Mouse (Mus musculus) hindbrain, embryonic 12.5 days (tissue): ENCODE data around the gene Sun1. TPM values are rescaled to one million over a fixed set of nuclear protein-coding genes. Genes with fewer than 3 reads are reported as not detected.

Experiments
- ATAC-seq: fragments of 200-750 bp; cut with Nextera tagmentation; 2 replicates; pipeline ENCODE4 v1.8.0; 2017; ENCODE audit warnings: moderate TSS enrichment; ENCODE audit not compliant: low FRiP score
- H3K27ac ChIP-seq: fragments of 300-500 bp; sonication (generic); 2 replicates; pipeline ENCODE4 v1.5.1; 2016; ENCODE audit warnings: mild to moderate bottlenecking
- H3K27me3 ChIP-seq: fragments of 300-500 bp; sonication (generic); 2 replicates; pipeline ENCODE4 v1.6.1; 2016; ENCODE audit warnings: mild to moderate bottlenecking
- H3K36me3 ChIP-seq: fragments of 300-500 bp; sonication (generic); 2 replicates; pipeline ENCODE4 v1.6.1; 2016; ENCODE audit warnings: mild to moderate bottlenecking
- H3K4me1 ChIP-seq: fragments of 300-500 bp; sonication (generic); 2 replicates; pipeline ENCODE4 v1.6.1; 2016
- H3K4me2 ChIP-seq: fragments of 300-500 bp; sonication (generic); replicated peaks from 2 replicates; pipeline ENCODE4 v1.6.1; 2016; ENCODE audit warnings: mild to moderate bottlenecking
- H3K4me3 ChIP-seq: fragments of 300-500 bp; sonication (generic); 2 replicates; pipeline ENCODE4 v1.5.1; 2016; ENCODE audit warnings: mild to moderate bottlenecking
- H3K9ac ChIP-seq: fragments of 300-500 bp; sonication (generic); 2 replicates; pipeline ENCODE4 v1.6.1; 2016; ENCODE audit warnings: mild to moderate bottlenecking, moderate library complexity
- H3K9me3 ChIP-seq: fragments of 300-500 bp; sonication (generic); replicated peaks from 2 replicates; pipeline ENCODE4 v1.6.1; 2016; ENCODE audit warnings: mild to moderate bottlenecking
- WGBS: fragments of 180-500 bp; shearing (Covaris S2); methylation state at CpG from one replicate; pipeline ENCODE4 v1.1.7; 2016; 5-methylcytosine and 5-hydroxymethylcytosine counted together
- polyA plus RNA-seq: library from polyadenylated mRNA; unstranded; fragments of >200 nt; fragmentation: Nextera tagmentation; extraction: Ambion mirVana; gene quantifications from 2 replicates; pipeline ENCODE4 v1.2.1, GENCODE M21; 2016

The Sun1 gene
- polyA plus RNA-seq, 1 experiment from 2014 or later: 55.3 TPM

GRCm38 (mm10) chr5:139254938-139255337 is 54.5 kb downstream of the Sun1 start:
- Histone ChIP-seq H3K36me3 (peaks cover 13% of the 10 kb centered on the region; the same call in 1 of the 2 replicates), H3K4me1 (peaks cover 26% of the 10 kb centered on the region), H3K9ac (no peak overlapping the region), H3K27me3 (no peaks in the 10 kb centered on the region), H3K4me2 (no peak overlapping the region), H3K9me3 (no peaks in the 10 kb centered on the region), H3K27ac (no peak overlapping the region), H3K4me3 (no peak overlapping the region)
- no peak for ATAC-seq
- 82% methylated on average over 6 of the region's 6 CpGs for WGBS

DNA sequence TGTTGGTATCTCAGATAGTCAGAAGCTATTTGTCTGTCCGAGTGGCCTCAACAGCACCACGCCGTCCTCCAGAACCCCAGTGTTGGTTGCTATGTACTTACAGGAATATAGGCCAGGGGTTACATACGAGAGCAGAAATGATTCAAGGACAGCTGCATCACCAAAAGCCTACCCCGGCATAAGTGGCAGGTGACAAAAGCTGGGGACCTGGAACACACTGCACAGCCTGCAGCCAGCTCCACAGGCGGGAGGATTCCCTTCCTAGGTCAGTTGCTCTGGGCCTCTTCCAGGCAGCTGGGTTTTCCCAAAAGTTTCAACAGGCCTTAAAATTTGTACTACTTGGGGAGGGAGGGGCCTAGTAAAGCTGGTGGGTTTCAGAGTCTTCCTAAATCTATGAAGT is 55.3 kb downstream of the Sun1 start:
- H3K4me2 ChIP-seq: no peak overlapping the region
- no peak overlapping the region for H3K4me3 ChIP-seq
- H3K27ac ChIP-seq: no peak overlapping the region
- H3K36me3 ChIP-seq: peaks cover 7% of the 10 kb centered on the region; the same call in 1 of the 2 replicates
- peaks cover 26% of the 10 kb centered on the region for H3K4me1 ChIP-seq
- no peaks in the 10 kb centered on the region for H3K9me3 ChIP-seq
- WGBS: 90% methylated on average over 6 of the region's 6 CpGs
- H3K9ac ChIP-seq: no peak overlapping the region
- H3K27me3 ChIP-seq: no peaks in the 10 kb centered on the region
- ATAC-seq: no peak

DNA sequence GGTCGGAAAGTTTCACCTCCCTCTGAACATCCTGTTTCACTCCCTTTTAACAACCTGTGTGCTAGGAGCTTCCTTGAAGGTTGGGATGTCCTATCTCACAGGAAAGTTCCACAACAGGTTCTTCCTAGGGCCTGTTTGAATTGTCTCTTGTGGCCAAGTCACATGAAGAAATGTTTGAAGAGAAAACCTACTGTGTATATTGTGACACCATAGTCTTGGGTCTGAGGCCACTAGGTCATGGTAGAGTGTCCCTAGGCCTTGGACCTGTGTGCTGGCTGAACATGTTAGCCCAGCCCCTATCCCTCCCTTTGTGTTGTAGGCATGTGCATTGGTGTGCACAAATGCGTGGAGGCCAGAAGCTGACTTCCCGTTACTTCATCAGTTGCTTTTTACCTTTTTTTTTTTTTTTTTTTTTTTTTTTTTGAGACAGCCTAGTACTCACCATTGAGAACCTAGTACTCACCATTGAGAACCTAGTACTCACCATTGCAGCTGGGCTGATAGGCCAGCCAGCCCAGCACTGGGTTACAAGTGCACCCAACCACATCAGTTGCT is 55.9 kb downstream of the Sun1 start:
- Histone ChIP-seq H3K27ac (no peak overlapping the region), H3K4me1 (peaks cover 25% of the 10 kb centered on the region), H3K9ac (no peak overlapping the region), H3K36me3 (peaks cover 7% of the 10 kb centered on the region; the same call in 1 of the 2 replicates), H3K4me3 (no peak overlapping the region), H3K4me2 (no peak overlapping the region), H3K27me3 (no peaks in the 10 kb centered on the region), H3K9me3 (no peaks in the 10 kb centered on the region)
- no peak for ATAC-seq
- WGBS: 93% methylated on average over 3 of the region's 3 CpGs

- Histone ChIP-seq H3K27ac (no peak overlapping the region), H3K9me3 (no peaks in the 10 kb centered on the region), H3K9ac (no peak overlapping the region), H3K4me2 (no peak overlapping the region), H3K4me1 (peaks cover 20% of the 10 kb centered on the region), H3K36me3 (peaks cover 13% of the 10 kb centered on the region), H3K27me3 (no peaks in the 10 kb centered on the region), H3K4me3 (no peak overlapping the region)
- no peak for ATAC-seq
- WGBS: 95% methylated on average over 1 of the region's 1 CpGs
Measured at GRCm38 (mm10) chr5:139257265-139257664, 56.8 kb downstream of the Sun1 start.

- H3K9me3 ChIP-seq: no peaks in the 10 kb centered on the region
- H3K27ac ChIP-seq: no peak overlapping the region
- H3K9ac ChIP-seq: no peak overlapping the region
- no peak for ATAC-seq
- H3K27me3 ChIP-seq: no peaks in the 10 kb centered on the region
- no peak overlapping the region for H3K4me2 ChIP-seq
- H3K4me1 ChIP-seq: peaks cover 20% of the 10 kb centered on the region
- WGBS: 84% methylated on average over 4 of the region's 4 CpGs
- no peak overlapping the region for H3K4me3 ChIP-seq
- H3K36me3 ChIP-seq: peaks cover 18% of the 10 kb centered on the region
Measured at GRCm38 (mm10) chr5:139257818-139258217, 57.4 kb downstream of the Sun1 start.

DNA sequence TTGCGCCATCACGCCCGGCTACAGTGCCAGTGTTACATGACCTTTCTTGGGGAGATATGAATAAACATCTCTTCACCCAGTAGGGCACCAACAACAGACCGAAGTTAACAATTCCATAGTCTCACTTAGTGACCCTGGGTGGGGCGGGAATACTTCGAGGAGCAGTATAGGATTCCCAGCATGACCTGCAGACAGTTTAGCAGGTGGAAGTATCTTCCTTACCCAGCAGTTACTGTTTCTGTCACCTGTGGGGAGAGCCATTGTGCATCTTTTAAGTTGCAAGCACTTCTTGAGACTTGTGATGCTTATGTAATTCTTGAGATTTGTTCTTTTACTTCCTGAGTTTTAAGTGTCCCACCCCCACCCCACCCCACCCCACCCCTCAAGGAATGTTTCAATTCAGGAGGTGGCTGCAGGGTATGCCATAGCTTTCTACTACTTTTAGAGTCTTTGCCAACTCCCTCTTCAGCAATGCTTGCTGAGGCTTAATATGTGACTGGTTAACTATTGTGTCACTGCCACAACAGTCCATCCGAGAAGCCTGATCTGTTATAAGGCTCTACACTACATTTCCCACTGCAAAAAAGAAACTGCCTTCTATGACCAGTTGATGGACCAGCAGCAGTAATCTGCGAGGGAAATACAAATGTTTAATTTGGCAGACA is 58.1 kb downstream of the Sun1 start:
- Histone ChIP-seq H3K27me3 (no peaks in the 10 kb centered on the region), H3K4me2 (no peak overlapping the region), H3K9ac (no peak overlapping the region), H3K9me3 (no peaks in the 10 kb centered on the region), H3K4me3 (no peak overlapping the region), H3K36me3 (peaks cover 25% of the 10 kb centered on the region), H3K4me1 (peaks cover 15% of the 10 kb centered on the region), H3K27ac (no peak overlapping the region)
- WGBS: 92% methylated on average over 8 of the region's 8 CpGs
- no peak for ATAC-seq

- H3K9ac ChIP-seq: no peak overlapping the region
- H3K9me3 ChIP-seq: no peaks in the 10 kb centered on the region
- H3K36me3 ChIP-seq: peaks cover 39% of the 10 kb centered on the region
- H3K27me3 ChIP-seq: no peaks in the 10 kb centered on the region
- no peak overlapping the region for H3K4me2 ChIP-seq
- H3K4me1 ChIP-seq: peaks cover 1% of the 10 kb centered on the region; the same call in 1 of the 2 replicates
- 87% methylated on average over 5 of the region's 5 CpGs for WGBS
- ATAC-seq: no peak
- H3K4me3 ChIP-seq: no peak overlapping the region
- H3K27ac ChIP-seq: no peak overlapping the region
Measured at GRCm38 (mm10) chr5:139259853-139260252, 59.4 kb downstream of the Sun1 start.

DNA sequence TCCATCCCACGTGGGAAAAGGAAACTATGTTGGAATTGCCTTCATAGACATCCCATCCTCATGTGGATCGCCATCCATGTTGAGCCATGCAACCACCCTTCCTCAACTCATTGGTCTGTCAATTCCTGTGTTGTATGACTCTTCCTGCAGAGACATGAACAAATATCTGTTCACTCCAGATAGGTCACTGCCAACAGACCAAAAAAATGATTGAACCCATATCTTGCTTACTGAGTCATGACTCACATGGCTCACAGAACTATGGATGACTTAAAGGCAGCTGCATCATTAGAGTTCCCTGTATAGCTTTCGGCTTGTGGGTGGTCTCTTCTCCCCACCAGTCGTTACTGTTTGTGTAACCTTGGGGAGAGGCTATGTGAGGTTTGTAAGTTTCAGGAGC is 61.0 kb downstream of the Sun1 start:
- Histone ChIP-seq H3K27me3 (no peaks in the 10 kb centered on the region), H3K27ac (no peak overlapping the region), H3K9me3 (no peaks in the 10 kb centered on the region), H3K4me3 (no peak overlapping the region), H3K36me3 (peaks cover 54% of the 10 kb centered on the region), H3K4me1 (no peaks in the 10 kb centered on the region), H3K9ac (no peak overlapping the region), H3K4me2 (no peak overlapping the region)
- 95% methylated on average over 4 of the region's 4 CpGs for WGBS
- no peak for ATAC-seq

DNA sequence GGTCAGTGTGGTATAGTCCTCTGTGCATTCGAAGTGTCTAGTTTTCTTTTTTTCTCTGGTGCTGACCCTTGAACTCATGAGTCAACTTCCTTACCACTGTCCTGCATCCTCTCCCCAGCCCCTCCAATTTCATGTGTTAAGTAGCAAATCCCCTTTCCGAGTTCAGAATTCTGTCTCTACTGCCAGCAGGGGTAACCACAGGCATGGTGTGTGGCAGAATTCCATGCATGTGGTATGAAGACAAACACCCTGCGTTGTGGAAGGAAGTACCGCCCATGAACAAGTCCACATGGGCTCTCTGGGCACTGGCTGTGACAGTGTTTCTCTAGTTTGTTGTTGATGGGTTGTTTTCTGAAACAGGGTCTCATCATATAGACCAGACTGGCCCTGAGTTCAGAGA is 67.2 kb downstream of the Sun1 start:
- Histone ChIP-seq H3K4me3 (no peak overlapping the region), H3K9ac (no peak overlapping the region), H3K27ac (no peak overlapping the region), H3K4me1 (peaks cover 17% of the 10 kb centered on the region), H3K27me3 (no peaks in the 10 kb centered on the region), H3K4me2 (no peak overlapping the region), H3K36me3 (peaks cover 71% of the 10 kb centered on the region), H3K9me3 (no peaks in the 10 kb centered on the region)
- WGBS: 91% methylated on average over 4 of the region's 4 CpGs
- ATAC-seq: no peak

DNA sequence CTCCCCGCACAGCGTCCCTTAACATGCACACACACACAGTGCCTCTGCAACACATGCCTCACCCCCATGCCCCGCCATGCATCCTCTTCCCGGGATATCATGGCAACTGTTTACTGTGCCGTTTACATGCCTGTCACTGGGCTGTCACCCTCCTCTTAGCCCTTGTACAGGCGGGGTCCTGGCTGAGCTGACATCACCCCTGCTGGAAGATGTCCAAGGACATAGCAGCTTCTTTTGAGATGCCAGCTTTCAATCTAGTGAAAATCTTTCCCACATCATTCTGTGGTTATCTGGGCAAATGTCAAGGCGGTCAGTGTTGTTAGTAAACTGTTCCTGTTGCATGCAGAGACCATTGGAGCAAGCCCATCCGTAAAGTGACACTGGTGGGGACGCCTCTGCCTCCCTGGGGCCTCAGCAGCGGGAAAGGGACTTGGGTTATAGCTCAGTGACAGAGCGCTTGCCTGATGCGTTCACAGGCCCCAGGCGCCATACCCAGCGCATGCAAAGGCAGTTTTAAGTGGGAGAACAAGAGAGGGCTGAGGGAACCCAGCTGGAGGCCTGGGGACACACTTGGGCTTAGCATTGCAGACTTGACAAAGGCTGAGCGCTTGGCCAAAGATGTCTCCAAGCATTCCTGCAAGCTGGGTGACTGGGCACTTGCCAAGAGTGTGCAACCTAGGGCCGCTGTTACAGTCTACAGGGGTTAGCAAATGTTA is 70.5 kb downstream of the Sun1 start:
- H3K27ac ChIP-seq: peak overlapping the region; percentile 12; the same call in 1 of the 2 replicates
- WGBS: 68% methylated on average over 16 of the region's 16 CpGs
- ATAC-seq: 0 out of 2 replicates have a peak, but pooled peaks have one; percentile 11

GRCm38 (mm10) chr5:139271994-139272554 is 71.6 kb downstream of the Sun1 start:
- WGBS: 35% methylated on average over 8 of the region's 8 CpGs
- no peak overlapping the region for H3K4me2 ChIP-seq
- no peaks in the 10 kb centered on the region for H3K27me3 ChIP-seq
- H3K9ac ChIP-seq: no peak overlapping the region
- H3K36me3 ChIP-seq: peaks cover 27% of the 10 kb centered on the region
- no peak for ATAC-seq
- H3K9me3 ChIP-seq: no peaks in the 10 kb centered on the region
- H3K27ac ChIP-seq: no peak overlapping the region
- H3K4me3 ChIP-seq: no peak overlapping the region
- H3K4me1 ChIP-seq: peaks cover 19% of the 10 kb centered on the region

More for the DNA sequence above, 70.5 kb downstream of the Sun1 start:
- Histone ChIP-seq H3K4me2 (no peak overlapping the region), H3K27me3 (no peaks in the 10 kb centered on the region), H3K9ac (no peak overlapping the region), H3K4me3 (no peak overlapping the region), H3K4me1 (peaks cover 19% of the 10 kb centered on the region), H3K9me3 (no peaks in the 10 kb centered on the region), H3K36me3 (peaks cover 38% of the 10 kb centered on the region)

DNA sequence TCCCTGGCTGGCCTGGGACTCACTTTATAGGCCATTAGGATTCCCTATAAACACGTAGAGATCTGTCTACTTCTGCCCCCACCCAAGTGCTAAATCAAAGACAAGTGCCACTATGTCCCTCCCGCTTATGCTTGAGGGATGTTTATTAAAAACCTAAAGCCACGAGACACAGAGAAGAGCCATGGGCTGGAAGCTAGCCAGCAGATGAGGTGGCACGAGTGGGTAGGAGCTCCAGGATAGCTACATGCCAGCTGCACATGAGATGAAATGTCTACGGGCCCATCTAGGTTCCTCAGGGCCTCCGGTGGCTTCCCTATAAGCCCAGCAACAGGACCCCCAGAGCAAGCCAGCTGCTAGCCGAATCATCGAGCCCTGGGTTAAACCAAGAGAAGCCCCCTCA is 76.8 kb downstream of the Sun1 start:
- H3K36me3 ChIP-seq: no peaks in the 10 kb centered on the region
- 81% methylated on average over 8 of the region's 8 CpGs for WGBS
- H3K9me3 ChIP-seq: no peaks in the 10 kb centered on the region
- no peak overlapping the region for H3K4me3 ChIP-seq
- H3K9ac ChIP-seq: no peak overlapping the region
- ATAC-seq: no peak
- H3K4me1 ChIP-seq: peaks cover 5% of the 10 kb centered on the region
- no peaks in the 10 kb centered on the region for H3K27me3 ChIP-seq
- H3K27ac ChIP-seq: no peak overlapping the region
- no peak overlapping the region for H3K4me2 ChIP-seq
